Mouse (Mus musculus) liver, embryonic 14.5 days (tissue): ENCODE results near the gene Cep95.
A peak's percentile ranks its signal among the peaks of the same experiment; 100 is the strongest.

ENCODE experiments used
- CTCF ChIP-seq: IDR thresholded peaks from 2 replicates; pipeline ENCODE4 v1.5.1; 2016; ENCODE audit warnings: antibody characterized with exemption, low read depth, control low read depth
- EP300 ChIP-seq: IDR thresholded peaks from 2 replicates; pipeline ENCODE4 v1.6.1; 2016; ENCODE audit warnings: antibody characterized with exemption, low read depth

DNA sequence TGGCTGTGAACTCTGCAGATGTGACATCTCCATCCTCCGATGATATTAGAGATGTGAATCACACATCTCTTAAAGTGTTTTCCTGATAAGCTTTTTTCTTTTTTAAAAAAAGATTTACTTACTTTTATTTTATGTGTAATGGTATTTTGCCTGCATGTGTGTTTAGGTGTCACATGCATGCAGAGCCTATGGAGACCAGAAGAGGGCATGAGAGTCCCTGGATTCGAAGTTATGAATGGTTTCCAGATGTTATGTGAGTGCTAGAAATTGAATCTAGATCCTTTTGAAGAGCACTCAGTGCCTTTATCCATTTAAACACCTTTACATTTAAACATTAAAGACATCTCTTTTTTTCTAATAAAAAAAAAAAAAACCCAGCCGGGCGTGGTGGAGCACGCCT lies 44.1 kb upstream of the Cep95 start:
- TF ChIP-seq EP300 (no peak), CTCF (peak; percentile 39; the same call in 1 of the 2 replicates)
